Mouse (Mus musculus) intestine, embryonic 14.5 days (tissue): Measurements from ENCODE around the gene Cxcl13. TPM values are rescaled to one million over a fixed set of nuclear protein-coding genes. Genes with fewer than 3 reads are reported as not detected.

Source experiments
- ATAC-seq: fragments of 200-750 bp; cut with Nextera tagmentation; replicated peaks from 2 replicates; pipeline ENCODE4 v1.8.0; 2017; ENCODE audit warnings: low read depth, moderate number of reproducible peaks, moderate TSS enrichment, moderate library complexity; ENCODE audit not compliant: low FRiP score, low TSS enrichment
- DNase-seq: peaks from one replicate; pipeline ENCODE4 v3.0.0-alpha.2; 2018; ENCODE audit warnings: low spot score
- H3K27ac ChIP-seq: fragments of 300-500 bp; sonication (generic); 2 replicates; pipeline ENCODE4 v1.5.1; 2014; ENCODE audit warnings: low read depth, mild to moderate bottlenecking, control low read depth
- H3K27me3 ChIP-seq: fragments of 300-500 bp; sonication (generic); replicated peaks from 2 replicates; pipeline ENCODE4 v1.6.1; 2014; ENCODE audit warnings: low read length, control low read depth; ENCODE audit not compliant: control insufficient read depth, insufficient read depth
- H3K36me3 ChIP-seq: fragments of 300-500 bp; sonication (generic); 2 replicates; pipeline ENCODE4 v1.6.1; 2014; ENCODE audit warnings: low read length, control low read depth; ENCODE audit not compliant: control insufficient read depth, insufficient read depth
- H3K4me1 ChIP-seq: fragments of 300-500 bp; sonication (generic); replicated peaks from 2 replicates; pipeline ENCODE4 v1.6.1; 2014; ENCODE audit warnings: low read length, control low read depth, mixed read lengths; ENCODE audit not compliant: control insufficient read depth, insufficient read depth
- H3K4me2 ChIP-seq: fragments of 300-500 bp; sonication (generic); 2 replicates; pipeline ENCODE4 v1.6.1; 2014; ENCODE audit warnings: low read length
- H3K4me3 ChIP-seq: fragments of 300-500 bp; sonication (generic); 2 replicates; pipeline ENCODE4 v1.5.1; 2014; ENCODE audit warnings: low read depth, low read length, control low read depth, mixed read lengths
- H3K9ac ChIP-seq: fragments of 300-500 bp; sonication (generic); 2 replicates; pipeline ENCODE4 v1.6.1; 2014; ENCODE audit warnings: mild to moderate bottlenecking, low read length
- H3K9me3 ChIP-seq: fragments of 300-500 bp; sonication (generic); 2 replicates; pipeline ENCODE4 v1.6.1; 2016; ENCODE audit warnings: low read length, control low read depth; ENCODE audit not compliant: control insufficient read depth
- WGBS: fragments of 180-500 bp; shearing (Covaris S2); extraction: QIAGEN DNeasy Blood & Tissue Kit; methylation state at CpG from one replicate; pipeline ENCODE4 v1.1.7; 2014; 5-methylcytosine and 5-hydroxymethylcytosine counted together
- polyA plus RNA-seq: library from polyadenylated mRNA; unstranded; fragments of >200 nt; fragmentation: Nextera tagmentation; extraction: Ambion mirVana; gene quantifications from 2 replicates; pipeline ENCODE4 v1.2.1, GENCODE M21; 2014

Gene Cxcl13
- 42.9 and 43.7 TPM in 2 replicates for polyA plus RNA-seq

DNA sequence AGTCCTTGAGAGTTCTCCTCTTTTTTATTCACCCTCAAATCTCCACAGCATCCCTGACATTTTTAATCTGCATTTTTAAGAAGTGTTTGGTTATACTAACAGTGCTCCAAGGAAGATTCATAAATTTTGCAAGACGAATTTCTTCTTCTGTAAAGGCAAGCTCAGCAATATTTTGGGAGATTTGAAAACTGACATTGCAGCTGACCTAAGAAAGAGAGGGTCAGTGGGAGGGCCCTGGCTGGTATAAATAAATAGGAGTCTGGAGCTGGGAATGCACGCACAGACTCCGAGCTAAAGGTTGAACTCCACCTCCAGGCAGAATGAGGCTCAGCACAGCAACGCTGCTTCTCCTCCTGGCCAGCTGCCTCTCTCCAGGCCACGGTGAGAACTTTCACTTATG, at the start of gene Cxcl13:
TSS of gene Cxcl13 (plus strand) at position 301 of the 400 bp plus-strand sequence.
- no peak for DNase-seq
- 9% methylated on average over 5 of the region's 5 CpGs for WGBS
- Histone ChIP-seq H3K4me2 (peak within 1 kb of the TSS; percentile 3), H3K36me3 (no peaks in the 10 kb centered on the region), H3K9ac (no peak within 1 kb of the TSS), H3K4me3 (no peak within 1 kb of the TSS), H3K9me3 (no peaks in the 10 kb centered on the region), H3K27ac (no peak within 1 kb of the TSS; the same call in 1 of the 2 replicates), H3K4me1 (peaks cover 7% of the 10 kb centered on the region; the same call in 1 of the 2 replicates), H3K27me3 (no peaks in the 10 kb centered on the region)
- ATAC-seq = no peak

DNA sequence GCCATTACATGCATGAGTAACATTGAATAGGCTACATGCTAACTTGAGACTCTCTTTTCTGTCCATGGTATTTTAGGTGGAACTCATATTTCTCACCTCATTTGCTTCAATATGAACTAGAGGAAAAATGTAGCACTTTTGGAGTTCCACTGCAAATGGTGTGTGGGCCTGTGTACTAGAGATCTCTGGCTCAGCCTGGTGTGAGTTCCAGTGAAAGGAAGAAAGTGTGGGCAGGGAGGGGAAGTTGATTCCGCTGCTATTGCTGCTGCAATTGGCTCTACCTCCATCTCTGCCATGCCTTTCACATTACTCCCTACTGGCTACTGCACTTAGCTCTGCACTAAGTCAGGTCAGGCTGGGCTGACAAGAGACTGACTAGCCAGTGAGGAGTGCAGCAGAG, 45.7 kb upstream of the Cxcl13 start:
- Histone ChIP-seq H3K4me3 (no peak overlapping the region), H3K9ac (no peak overlapping the region), H3K27me3 (no peaks in the 10 kb centered on the region), H3K36me3 (no peaks in the 10 kb centered on the region), H3K4me2 (no peak overlapping the region), H3K9me3 (no peaks in the 10 kb centered on the region), H3K4me1 (no peaks in the 10 kb centered on the region), H3K27ac (no peak overlapping the region)
- 85% methylated on average over 1 of the region's 1 CpGs for WGBS
- DNase-seq = no peak
- ATAC-seq = no peak

DNA sequence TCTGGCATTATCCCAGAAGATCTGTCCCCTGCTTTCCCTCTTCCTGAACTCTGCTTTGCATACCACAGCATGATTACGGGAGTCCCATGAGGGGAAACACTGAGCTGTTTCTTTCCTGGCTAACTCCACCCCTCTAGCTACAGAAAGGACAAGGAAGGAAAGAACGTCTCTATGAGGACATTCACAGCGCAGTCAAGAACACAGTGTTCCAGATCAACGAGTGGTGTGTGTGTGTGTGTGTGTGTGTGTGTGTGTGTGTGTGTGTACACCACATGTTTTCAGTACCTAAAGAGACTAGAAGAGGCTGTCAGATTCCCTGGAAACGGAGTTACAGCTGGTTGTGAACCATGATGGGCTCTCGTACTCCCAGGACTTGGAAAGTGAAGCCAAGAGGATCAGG, 38.3 kb upstream of the Cxcl13 start:
- no peak overlapping the region for H3K27ac ChIP-seq
- ATAC-seq (no peak), DNase-seq (no peak)
- no peaks in the 10 kb centered on the region for H3K27me3 ChIP-seq
- no peaks in the 10 kb centered on the region for H3K36me3 ChIP-seq
- H3K9me3 ChIP-seq = no peaks in the 10 kb centered on the region
- no peaks in the 10 kb centered on the region for H3K4me1 ChIP-seq
- no peak overlapping the region for H3K9ac ChIP-seq
- no peak overlapping the region for H3K4me3 ChIP-seq
- WGBS = 83% methylated on average over 6 of the region's 6 CpGs
- H3K4me2 ChIP-seq = no peak overlapping the region

DNA sequence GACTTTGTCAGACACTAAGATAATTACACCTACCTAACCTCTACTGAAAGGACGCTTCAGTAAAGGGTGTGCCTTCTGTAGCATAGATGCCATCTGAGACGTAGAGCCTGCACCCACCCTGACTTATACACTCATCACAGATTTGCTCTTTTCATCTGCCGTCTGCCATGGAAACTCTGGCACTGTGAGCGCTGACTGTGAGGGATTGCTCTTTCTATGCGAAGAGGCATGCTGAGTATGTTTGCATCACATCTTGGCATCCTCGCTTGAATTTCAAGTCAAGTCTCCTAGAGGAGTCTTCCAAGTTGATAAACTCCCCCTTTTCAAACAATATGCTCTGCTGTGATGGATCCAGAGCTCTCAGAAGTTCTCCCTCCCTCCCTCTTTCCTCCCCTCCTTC, 32.7 kb upstream of the Cxcl13 start:
- Histone ChIP-seq H3K4me2 (no peak overlapping the region), H3K27ac (no peak overlapping the region), H3K4me3 (no peak overlapping the region), H3K9ac (no peak overlapping the region), H3K4me1 (no peaks in the 10 kb centered on the region), H3K27me3 (no peaks in the 10 kb centered on the region), H3K9me3 (no peaks in the 10 kb centered on the region), H3K36me3 (no peaks in the 10 kb centered on the region)
- 76% methylated on average over 6 of the region's 6 CpGs for WGBS
- no peak for DNase-seq
- ATAC-seq = no peak

DNA sequence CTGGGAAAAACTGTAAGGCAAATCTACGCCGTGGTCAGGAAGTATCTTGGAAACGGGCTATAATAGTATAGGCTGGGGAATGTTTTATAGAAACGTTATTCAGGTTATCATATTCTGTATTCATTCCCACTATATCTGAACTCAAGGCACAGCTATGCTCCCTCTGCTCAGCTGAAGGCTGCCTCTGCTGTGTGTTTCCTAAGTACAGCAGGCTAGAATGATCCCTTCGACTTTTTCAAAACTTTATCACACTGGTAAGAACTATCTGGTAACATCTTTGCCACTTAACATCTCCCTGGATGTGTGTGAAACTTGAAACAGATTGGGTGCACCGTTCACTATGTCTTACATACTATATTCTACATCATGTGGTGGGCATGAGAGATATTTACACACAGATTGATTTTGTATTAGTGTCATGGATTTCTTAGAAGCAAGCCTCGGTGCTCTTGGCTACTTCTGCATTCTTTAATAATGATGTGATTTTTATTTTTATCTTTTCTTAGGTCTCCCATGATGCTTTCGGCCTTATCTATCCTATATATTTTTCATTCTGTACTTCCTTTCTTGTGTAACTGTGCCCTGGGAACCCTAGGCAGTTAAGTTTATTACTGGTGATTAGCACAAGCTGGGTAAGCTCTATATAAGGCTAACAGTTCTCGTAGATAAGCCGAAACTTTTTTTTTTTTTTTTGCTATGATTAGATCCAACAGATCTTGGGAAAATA, 31.4 kb upstream of the Cxcl13 start:
- 83% methylated on average over 10 of the region's 10 CpGs for WGBS
- Histone ChIP-seq H3K4me3 (no peak overlapping the region), H3K9ac (no peak overlapping the region), H3K36me3 (no peaks in the 10 kb centered on the region), H3K27me3 (no peaks in the 10 kb centered on the region), H3K27ac (no peak overlapping the region), H3K4me1 (no peaks in the 10 kb centered on the region), H3K4me2 (no peak overlapping the region), H3K9me3 (no peaks in the 10 kb centered on the region)
- ATAC-seq = no peak
- DNase-seq = no peak

DNA sequence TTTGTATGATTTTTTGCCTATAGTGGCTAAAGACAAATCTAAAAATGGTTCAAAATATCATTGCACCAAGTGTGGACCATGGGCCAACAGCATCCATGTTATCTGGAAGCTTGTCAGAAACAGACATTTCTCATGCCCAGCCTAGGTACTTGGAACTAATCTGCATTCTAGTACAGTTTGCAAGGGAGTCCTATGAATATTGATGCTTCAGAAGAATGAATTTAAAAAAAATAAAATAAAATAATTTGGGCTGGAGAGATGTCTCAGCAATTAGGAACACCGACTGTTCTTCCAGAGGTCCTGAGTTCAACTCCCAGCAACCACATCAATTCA, 30.9 kb upstream of the Cxcl13 start:
- ATAC-seq = no peak
- WGBS = 95% methylated on average over 1 of the region's 1 CpGs

DNA sequence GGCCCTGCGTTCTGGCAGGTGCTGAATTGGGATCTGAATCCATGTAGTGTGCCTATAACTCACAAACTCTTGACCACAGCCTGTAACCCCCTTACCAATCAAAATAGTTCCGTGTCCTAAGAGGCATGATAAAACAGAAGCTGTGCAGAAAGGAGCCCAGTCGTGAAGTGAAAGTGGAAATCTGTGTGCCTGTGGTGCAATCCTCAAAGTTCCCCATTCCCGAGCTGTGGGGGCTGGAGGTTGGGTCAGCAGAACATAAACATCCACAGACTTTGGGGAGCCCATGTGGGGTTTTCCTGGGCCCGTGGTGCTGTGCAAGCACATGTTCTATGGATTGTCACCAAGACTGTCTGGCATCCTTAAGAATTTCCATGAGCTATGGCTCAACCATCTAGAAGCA, 21.7 kb upstream of the Cxcl13 start:
- Histone ChIP-seq H3K27ac (no peak overlapping the region), H3K27me3 (no peaks in the 10 kb centered on the region), H3K36me3 (no peaks in the 10 kb centered on the region), H3K4me3 (no peak overlapping the region), H3K9ac (no peak overlapping the region), H3K4me1 (no peaks in the 10 kb centered on the region), H3K4me2 (no peak overlapping the region), H3K9me3 (no peaks in the 10 kb centered on the region)
- 72% methylated on average over 5 of the region's 5 CpGs for WGBS
- DNase-seq (no peak), ATAC-seq (no peak)

More for the DNA sequence above, 30.9 kb upstream of the Cxcl13 start:
- no peak for DNase-seq
- H3K4me2 ChIP-seq = no peak overlapping the region
- no peak overlapping the region for H3K9ac ChIP-seq
- H3K27ac ChIP-seq = no peak overlapping the region
- H3K4me3 ChIP-seq = no peak overlapping the region
- no peaks in the 10 kb centered on the region for H3K4me1 ChIP-seq
- no peaks in the 10 kb centered on the region for H3K9me3 ChIP-seq
- H3K36me3 ChIP-seq = no peaks in the 10 kb centered on the region
- no peaks in the 10 kb centered on the region for H3K27me3 ChIP-seq

DNA sequence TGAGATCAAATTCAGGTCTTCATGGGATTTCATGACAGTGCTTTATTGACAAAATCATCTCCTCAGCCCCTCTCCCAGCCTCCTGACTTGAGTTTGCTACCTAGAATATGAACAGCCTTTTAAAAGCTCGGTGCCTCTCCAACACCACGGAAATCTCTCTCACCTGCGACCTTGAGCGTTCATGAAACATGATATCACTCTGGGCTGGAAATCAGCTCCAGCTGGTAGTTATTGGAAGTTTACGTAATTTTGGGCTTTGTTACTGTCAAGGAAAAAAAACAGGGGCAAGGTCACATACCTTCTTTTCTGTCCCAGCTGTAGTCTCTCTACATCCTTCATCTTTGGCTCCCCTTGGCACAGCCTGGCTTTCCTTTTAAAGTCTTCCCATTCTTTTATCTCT, 20.7 kb upstream of the Cxcl13 start:
- H3K4me1 ChIP-seq = peaks cover 4% of the 10 kb centered on the region; the same call in 1 of the 2 replicates
- H3K36me3 ChIP-seq = no peaks in the 10 kb centered on the region
- no peak for ATAC-seq
- no peak overlapping the region for H3K9ac ChIP-seq
- no peak for DNase-seq
- 27% methylated on average over 5 of the region's 5 CpGs for WGBS
- H3K27ac ChIP-seq = no peak overlapping the region
- H3K4me3 ChIP-seq = no peak overlapping the region
- H3K9me3 ChIP-seq = no peaks in the 10 kb centered on the region
- H3K4me2 ChIP-seq = no peak overlapping the region
- H3K27me3 ChIP-seq = no peaks in the 10 kb centered on the region

DNA sequence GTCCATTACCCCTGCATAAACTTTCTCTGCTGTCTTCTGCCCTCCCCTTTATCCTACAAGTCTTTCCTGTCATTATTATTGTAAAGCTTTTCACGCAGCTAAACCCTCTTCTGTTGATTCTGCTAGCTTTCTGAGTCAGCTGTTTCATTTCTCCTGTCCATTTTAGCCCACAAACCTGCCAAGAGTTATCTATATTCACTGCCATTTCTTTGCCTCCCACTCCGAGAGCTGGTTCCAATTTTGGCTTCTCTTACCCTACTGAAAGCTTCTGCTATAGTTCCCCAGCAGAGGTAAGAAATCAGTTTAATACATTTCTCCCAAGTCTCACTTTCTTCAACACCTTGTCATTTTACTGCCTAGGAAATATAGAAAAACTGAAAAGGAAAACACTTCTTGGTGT, 19.6 kb upstream of the Cxcl13 start:
- no peaks in the 10 kb centered on the region for H3K36me3 ChIP-seq
- 34% methylated on average over 2 of the region's 2 CpGs for WGBS
- no peak overlapping the region for H3K4me2 ChIP-seq
- H3K4me1 ChIP-seq = peaks cover 4% of the 10 kb centered on the region; the same call in 1 of the 2 replicates
- no peak overlapping the region for H3K27ac ChIP-seq
- H3K27me3 ChIP-seq = no peaks in the 10 kb centered on the region
- H3K9me3 ChIP-seq = no peaks in the 10 kb centered on the region
- H3K9ac ChIP-seq = no peak overlapping the region
- no peak for DNase-seq
- no peak for ATAC-seq
- no peak overlapping the region for H3K4me3 ChIP-seq
